Mouse (Mus musculus) stomach, postnatal 0 days (tissue): ENCODE results near the gene Dok1.

ENCODE experiments used
- CTCF ChIP-seq: IDR thresholded peaks from 2 replicates; pipeline ENCODE4 v1.5.1; 2016; ENCODE audit warnings: antibody characterized with exemption, low read depth, mild to moderate bottlenecking, moderate library complexity
- EP300 ChIP-seq: optimal IDR thresholded peaks from 2 replicates; pipeline ENCODE3; 2016; ENCODE audit warnings: antibody characterized with exemption

GRCm38 (mm10) chr6:83003850-83004249 is 29.4 kb downstream of the Dok1 start:
- TF ChIP-seq CTCF (no peak), EP300 (no peak)
